In the genomic region with DNA sequence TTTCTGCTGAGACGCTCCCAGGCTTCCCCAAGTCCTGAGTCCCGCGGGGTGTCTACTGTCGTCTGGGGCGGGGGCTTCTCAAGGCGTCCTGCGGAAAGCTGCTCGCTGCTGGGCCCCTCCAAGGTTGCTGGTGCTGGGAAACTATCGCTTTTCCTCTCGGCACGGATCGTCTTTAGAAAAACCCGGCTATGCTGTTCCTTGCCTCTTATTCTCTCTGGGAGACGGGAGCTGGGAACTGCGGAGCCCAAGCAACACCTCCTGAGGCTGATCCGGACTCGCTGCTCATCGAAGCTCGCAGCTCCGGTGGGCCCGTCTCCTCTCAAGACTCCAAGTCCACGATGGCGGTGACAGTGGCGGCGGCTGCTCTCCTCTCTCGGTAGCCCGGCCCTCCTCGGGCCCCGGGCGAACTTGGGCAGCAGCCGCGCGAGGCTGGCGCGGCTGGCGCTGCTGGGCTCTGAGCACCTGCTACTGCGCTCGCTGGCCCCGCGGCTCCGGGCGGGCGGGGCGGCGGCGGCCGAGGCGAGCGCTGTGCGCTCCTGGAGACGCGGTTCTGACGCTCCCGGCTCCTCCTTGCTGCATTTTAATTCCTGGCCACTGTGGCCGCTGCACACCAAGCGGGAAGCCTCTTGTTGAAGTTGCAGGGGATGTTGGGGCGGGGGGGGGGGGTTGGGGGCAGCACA, we compare ENCODE assay signal across 8 mouse cellular contexts.
DNase-seq lines count a peak whose midpoint lies in the region; ATAC-seq and TF ChIP-seq lines count a peak whose summit lies in the region.

No protein-coding gene starts in this region.

- H3K4me3 ChIP-seq in gastrocnemius, adult 2 months, result peak overlapping the region; percentile 56
- peak overlapping the region; percentile 53 for H3K4me3 ChIP-seq in forebrain, embryonic 14.5 days (ENCODE audit: low read depth, low read length)
- H3K4me3 ChIP-seq in hindbrain, embryonic 15.5 days, result peak overlapping the region; percentile 48
- peak overlapping the region; percentile 64 for H3K4me3 ChIP-seq in neural tube, embryonic 13.5 days

- H3K36me3 ChIP-seq in forebrain, embryonic 14.5 days (ENCODE audit: control insufficient read depth, insufficient read depth, low read length), result no peaks in the 10 kb centered on the region
- no peaks in the 10 kb centered on the region for H3K36me3 ChIP-seq in hindbrain, embryonic 15.5 days
- H3K36me3 ChIP-seq in neural tube, embryonic 13.5 days, result no peaks in the 10 kb centered on the region

- TF ChIP-seq CTCF in gastrocnemius, adult 2 months (IDR thresholded peaks at IDR 0.05), result no peak

- peaks cover 7% of the 10 kb centered on the region; the same call in 1 of the 2 replicates for H3K4me1 ChIP-seq in forebrain, embryonic 14.5 days (ENCODE audit: control insufficient read depth, insufficient read depth, low read length)
- peaks cover 39% of the 10 kb centered on the region for H3K4me1 ChIP-seq in hindbrain, embryonic 15.5 days (replicated peaks)
- H3K4me1 ChIP-seq in neural tube, embryonic 13.5 days (replicated peaks), result peaks cover 37% of the 10 kb centered on the region

- ATAC-seq in forebrain, embryonic 14.5 days, result peak; percentile 84
- peak; percentile 87 for ATAC-seq in hindbrain, embryonic 15.5 days (ENCODE audit: low FRiP score, low read depth)
- peak; percentile 88 for ATAC-seq in neural tube, embryonic 13.5 days (ENCODE audit: low read depth)

- H3K4me2 ChIP-seq in forebrain, embryonic 14.5 days (ENCODE audit: low read length), result peak overlapping the region; percentile 97
- peak overlapping the region; percentile 83 for H3K4me2 ChIP-seq in hindbrain, embryonic 15.5 days
- peak overlapping the region; percentile 96 for H3K4me2 ChIP-seq in neural tube, embryonic 13.5 days

- no peak overlapping the region for H3K27ac ChIP-seq in gastrocnemius, adult 2 months
- peak overlapping the region; percentile 55 for H3K27ac ChIP-seq in forebrain, embryonic 14.5 days (ENCODE audit: low read depth, low read length)
- peak overlapping the region; percentile 77 for H3K27ac ChIP-seq in hindbrain, embryonic 15.5 days (replicated peaks)
- peak overlapping the region; percentile 88 for H3K27ac ChIP-seq in neural tube, embryonic 13.5 days (replicated peaks)

- no peaks in the 10 kb centered on the region for H3K9me3 ChIP-seq in forebrain, embryonic 14.5 days (replicated peaks; ENCODE audit: control insufficient read depth, low read length)
- no peaks in the 10 kb centered on the region for H3K9me3 ChIP-seq in hindbrain, embryonic 15.5 days
- no peaks in the 10 kb centered on the region for H3K9me3 ChIP-seq in neural tube, embryonic 13.5 days

- intact Hi-C loops in gastrocnemius, adult 2 months (cut with DNase I), result no loop called here
- intact Hi-C loops in left cerebral cortex, postnatal 36 days (cut with DNase I), result loop anchor here (2.0 to 10.0 kb wide), 5 partner anchors 58 to 326 kb away; no protein-coding TSS in a partner anchor

- under 1% methylated on average over 57 of the region's 57 CpGs for WGBS in forebrain, embryonic 14.5 days
- WGBS in hindbrain, embryonic 15.5 days, result under 1% methylated on average over 57 of the region's 57 CpGs
- WGBS in neural tube, embryonic 13.5 days, result under 1% methylated on average over 57 of the region's 57 CpGs

- DNase-seq in gastrocnemius, adult 2 months, result peak; percentile 28
- DNase-seq in gastrocnemius, adult 8-10 months (ENCODE audit: low spot score in 2 of 2), result no peak
- peak; percentile 45 for DNase-seq in cerebellum, adult 11 months
- DNase-seq in forebrain, embryonic 14.5 days (ENCODE audit: low spot score), result peak; percentile 81
- peak; percentile 83 to 89 for DNase-seq in left cerebral cortex, postnatal 36 days (ENCODE audit: low spot score in 2 of 2)
- no peak for DNase-seq in c-Kit-positive CD71-positive TER-119-positive erythroid progenitor cells, embryonic 14.5 days (ENCODE audit: low spot score)

- H3K27me3 ChIP-seq in forebrain, embryonic 14.5 days (replicated peaks; ENCODE audit: control insufficient read depth, insufficient read depth, low read length), result peaks cover 9% of the 10 kb centered on the region
- H3K27me3 ChIP-seq in hindbrain, embryonic 15.5 days, result peaks cover 2% of the 10 kb centered on the region; the same call in 1 of the 2 replicates
- peaks cover 54% of the 10 kb centered on the region for H3K27me3 ChIP-seq in neural tube, embryonic 13.5 days

- peak overlapping the region; percentile 68 for H3K9ac ChIP-seq in forebrain, embryonic 14.5 days (ENCODE audit: low read length)
- peak overlapping the region; percentile 66 for H3K9ac ChIP-seq in hindbrain, embryonic 15.5 days
- H3K9ac ChIP-seq in neural tube, embryonic 13.5 days, result peak overlapping the region; percentile 83

Comparison
In these comparisons a context has a peak if more than half of its experiments do, and no peak if none do; other contexts are left out.
1. DNase-seq: peak in gastrocnemius, adult 2 months (single experiment), cerebellum, adult 11 months (single experiment), forebrain, embryonic 14.5 days (single experiment) and left cerebral cortex, postnatal 36 days (2 of 2); none in gastrocnemius, adult 8-10 months (0 of 2) and c-Kit-positive CD71-positive TER-119-positive erythroid progenitor cells, embryonic 14.5 days (single experiment).
2. Peak in every context shown above with its lines, with median percentiles within 50 percentile points of each other: H3K4me3 ChIP-seq, ATAC-seq, H3K4me2 ChIP-seq and H3K9ac ChIP-seq.